Mouse (Mus musculus): ENCODE measurements around the gene Cp.
"Not testable (repeated sequence)": the region's sequence is repeated elsewhere in the genome, so short reads cannot be mapped to it uniquely, and the experiment has no call there.

Gene Cp

GRCm38 (mm10) chr3:19956885-19957284 lies at the start of gene Cp:
Gene Cp (plus strand): TSS chr3:19957054.
- DNase-seq (ENCODE audit: low spot score), result peak; percentile 73

GRCm38 (mm10) chr3:19948552-19948951 lies 8.3 kb upstream of the Cp start:
- no peak for DNase-seq (ENCODE audit: low spot score)

- not testable (repeated sequence) for DNase-seq (ENCODE audit: low spot score)
These were observed 7.5 kb upstream of the Cp start for GRCm38 (mm10) chr3:19949401-19949800.

GRCm38 (mm10) chr3:19953425-19953824 lies 3.4 kb upstream of the Cp start:
- DNase-seq (ENCODE audit: low spot score), result peak; percentile 39

- DNase-seq (ENCODE audit: low spot score), result peak; percentile 76
These were observed 3.0 kb upstream of the Cp start for GRCm38 (mm10) chr3:19953865-19954264.

GRCm38 (mm10) chr3:19958031-19958430 lies 1.2 kb downstream of the Cp start:
- peak; percentile 11 for DNase-seq (ENCODE audit: low spot score)

- peak; percentile 30 for DNase-seq (ENCODE audit: low spot score)
These were observed 2.1 kb downstream of the Cp start for GRCm38 (mm10) chr3:19958983-19959382.

GRCm38 (mm10) chr3:19960570-19961114 lies 3.8 kb downstream of the Cp start:
- peak; percentile 30 for DNase-seq (ENCODE audit: low spot score)

- DNase-seq (ENCODE audit: low spot score), result no peak
These were observed 4.5 kb downstream of the Cp start for GRCm38 (mm10) chr3:19961341-19961740.

- no peak for DNase-seq (ENCODE audit: low spot score)
These were observed 6.1 kb downstream of the Cp start for GRCm38 (mm10) chr3:19962769-19963513.

- no peak for DNase-seq (ENCODE audit: low spot score)
These were observed 7.9 kb downstream of the Cp start for GRCm38 (mm10) chr3:19964625-19965188.

GRCm38 (mm10) chr3:19965239-19965638 lies 8.4 kb downstream of the Cp start:
- no peak for DNase-seq (ENCODE audit: low spot score)

GRCm38 (mm10) chr3:19966072-19966471 lies 9.2 kb downstream of the Cp start:
- DNase-seq (ENCODE audit: low spot score), result no peak

GRCm38 (mm10) chr3:19978474-19978873 lies 21.6 kb downstream of the Cp start:
- no peak for DNase-seq (ENCODE audit: low spot score)

GRCm38 (mm10) chr3:19981156-19981555 lies 24.3 kb downstream of the Cp start:
- no peak for DNase-seq (ENCODE audit: low spot score)

GRCm38 (mm10) chr3:19982846-19983245 lies 26.0 kb downstream of the Cp start:
- DNase-seq (ENCODE audit: low spot score), result no peak

- DNase-seq (ENCODE audit: low spot score), result no peak
These were observed 29.3 kb downstream of the Cp start for GRCm38 (mm10) chr3:19986123-19986522.

- no peak for DNase-seq (ENCODE audit: low spot score)
These were observed 33.2 kb downstream of the Cp start for GRCm38 (mm10) chr3:19990031-19990430.

GRCm38 (mm10) chr3:19992388-19992787 lies 35.5 kb downstream of the Cp start:
- no peak for DNase-seq (ENCODE audit: low spot score)

GRCm38 (mm10) chr3:19999551-19999950 lies 42.7 kb downstream of the Cp start:
- DNase-seq (ENCODE audit: low spot score), result no peak

- peak; percentile 9 for DNase-seq (ENCODE audit: low spot score)
These were observed 44.0 kb downstream of the Cp start for GRCm38 (mm10) chr3:20000806-20001205.

- peak; percentile 25 for DNase-seq (ENCODE audit: low spot score)
These were observed 45.9 kb downstream of the Cp start for GRCm38 (mm10) chr3:20002786-20003185.

- no peak for DNase-seq (ENCODE audit: low spot score)
These were observed 47.6 kb downstream of the Cp start for GRCm38 (mm10) chr3:20004422-20004821.

GRCm38 (mm10) chr3:20005611-20006010 lies 48.8 kb downstream of the Cp start:
- DNase-seq (ENCODE audit: low spot score), result no peak
